Mouse (Mus musculus) liver, adult (tissue): Measurements from ENCODE around the gene Rassf3.
A peak's percentile ranks its signal among the peaks of the same experiment; 100 is the strongest.

Experiments used
- GATA4 ChIP-seq: IDR thresholded peaks from 2 replicates; pipeline ENCODE4 v1.6.1; 2014; ENCODE audit warnings: mild to moderate bottlenecking, low read length; ENCODE audit not compliant: insufficient replicate concordance

Gene Rassf3

GRCm38 (mm10) chr10:121429981-121430682 is 46.0 kb downstream of the Rassf3 start:
- no peak; the same call in 1 of the 2 replicates for TF ChIP-seq GATA4

- TF ChIP-seq GATA4, result no peak
Measured at GRCm38 (mm10) chr10:121429581-121429980, 46.6 kb downstream of the Rassf3 start.

GRCm38 (mm10) chr10:121429089-121429488 is 47.1 kb downstream of the Rassf3 start:
- 0 out of 2 replicates have a peak, but pooled peaks have one; percentile 25 for TF ChIP-seq GATA4

GRCm38 (mm10) chr10:121428011-121428711 is 48.0 kb downstream of the Rassf3 start:
- TF ChIP-seq GATA4, result no peak

GRCm38 (mm10) chr10:121427136-121427535 is 49.0 kb downstream of the Rassf3 start:
- no peak for TF ChIP-seq GATA4

GRCm38 (mm10) chr10:121426458-121427070 is 49.6 kb downstream of the Rassf3 start:
- no peak for TF ChIP-seq GATA4

- TF ChIP-seq GATA4, result no peak
Measured at GRCm38 (mm10) chr10:121425506-121426025, 50.6 kb downstream of the Rassf3 start.

- TF ChIP-seq GATA4, result no peak
Measured at GRCm38 (mm10) chr10:121425079-121425478, 51.1 kb downstream of the Rassf3 start.

GRCm38 (mm10) chr10:121424455-121424854 is 51.7 kb downstream of the Rassf3 start:
- no peak for TF ChIP-seq GATA4

GRCm38 (mm10) chr10:121423541-121424349 is 52.4 kb downstream of the Rassf3 start:
- TF ChIP-seq GATA4, result no peak

GRCm38 (mm10) chr10:121422294-121422693 is 53.9 kb downstream of the Rassf3 start:
- no peak for TF ChIP-seq GATA4

GRCm38 (mm10) chr10:121421657-121422290 is 54.4 kb downstream of the Rassf3 start:
- TF ChIP-seq GATA4, result no peak

GRCm38 (mm10) chr10:121421023-121421422 is 55.1 kb downstream of the Rassf3 start:
- no peak for TF ChIP-seq GATA4

- TF ChIP-seq GATA4, result no peak
Measured at GRCm38 (mm10) chr10:121419640-121420470, 56.3 kb downstream of the Rassf3 start.

- TF ChIP-seq GATA4, result no peak
Measured at GRCm38 (mm10) chr10:121418835-121419234, 57.3 kb downstream of the Rassf3 start.
